Mouse (Mus musculus): ENCODE measurements around the gene Myd88.

DNA sequence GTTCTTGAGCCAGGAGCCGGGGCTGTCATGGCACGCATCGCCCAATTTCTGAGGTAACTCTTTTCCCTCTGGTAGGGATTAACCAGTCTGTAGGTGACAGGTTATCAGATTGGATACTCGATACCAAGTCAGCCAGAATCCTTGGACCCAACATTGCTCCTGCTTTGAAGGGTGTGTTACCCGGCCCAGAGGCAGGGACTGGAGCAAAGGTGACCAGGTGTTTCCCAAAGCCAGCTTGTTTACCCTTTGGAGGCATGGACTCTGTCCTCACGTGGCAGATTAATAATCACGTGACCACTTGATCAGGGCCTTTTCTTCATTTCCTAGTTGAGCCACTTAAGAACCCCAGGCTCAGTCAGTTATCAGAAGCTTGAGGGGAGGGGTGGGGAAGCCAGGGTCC, 1.5 kb upstream of the Myd88 start:
- TF ChIP-seq POLR2A (IDR thresholded peaks at IDR 0.05; ENCODE audit: low read depth, low read length) (no peak), MAX (IDR thresholded peaks at IDR 0.05; ENCODE audit: low read length) (no peak), EP300 (IDR thresholded peaks at IDR 0.05; ENCODE audit: low read length) (no peak), TCF12 (IDR thresholded peaks at IDR 0.05; ENCODE audit: low read depth, low read length) (no peak), TBP (conservative IDR thresholded peaks at IDR 0.05; ENCODE audit: low read depth, low read length) (no peak)

Measured in CH12.LX (cell line).